Mouse (Mus musculus) B cell, adult 67 days (primary cell): ENCODE data around the gene Cypt2. TPM values are rescaled to one million over a fixed set of nuclear protein-coding genes. Genes with fewer than 3 reads are reported as not detected.

Experiments used
- total RNA-seq, 2 experiments: library from RNA; stranded (reverse); gene quantifications; 4 replicates each; pipeline ENCODE4 v1.2.4; 2023

Gene Cypt2
- not detected for total RNA-seq

GRCm38 (mm10) chrX:105499472-105499871, at the start of gene Cypt2:
TSS of gene Cypt2 (plus strand) at chrX:105499772.

